Mouse (Mus musculus) layer of hippocampus, adult 18-20 months (tissue): ENCODE measurements around the gene Akap1. TPM values are rescaled to one million over a fixed set of nuclear protein-coding genes. Genes with fewer than 3 reads are reported as not detected.

Source experiments
- DNase-seq, 2 experiments: peaks; one replicate each; pipeline ENCODE4 v3.0.0; 2022; ENCODE audit warnings: low spot score in 2 of 2
- total RNA-seq, 2 experiments: library from RNA; stranded (reverse); gene quantifications; 2 replicates each; pipeline ENCODE4 v1.2.3; 2021

Gene Akap1
- total RNA-seq, 2 experiments from 2014 or later: 40.9 to 42.9 TPM

GRCm38 (mm10) chr11:88884376-88885065 is 20.1 kb upstream of the Akap1 start:
- DNase-seq: no peak

- no peak for DNase-seq
These were observed 13.6 kb upstream of the Akap1 start for GRCm38 (mm10) chr11:88878011-88878410.

GRCm38 (mm10) chr11:88873667-88874030 is 9.3 kb upstream of the Akap1 start:
- peak in 1 of 2 experiments; percentile 31 for DNase-seq

- no peak for DNase-seq
These were observed 8.8 kb upstream of the Akap1 start for GRCm38 (mm10) chr11:88873027-88873666.

- DNase-seq: no peak
These were observed 5.1 kb upstream of the Akap1 start for GRCm38 (mm10) chr11:88869443-88869842.

GRCm38 (mm10) chr11:88863904-88864457 is 405 bp downstream of the Akap1 start:
- no peak for DNase-seq

- no peak for DNase-seq
These were observed 1.1 kb downstream of the Akap1 start for GRCm38 (mm10) chr11:88863071-88863903.

GRCm38 (mm10) chr11:88862355-88862754 is 2.0 kb downstream of the Akap1 start:
- no peak for DNase-seq

GRCm38 (mm10) chr11:88861060-88861459 is 3.3 kb downstream of the Akap1 start:
- no peak for DNase-seq

GRCm38 (mm10) chr11:88860641-88861040 is 3.7 kb downstream of the Akap1 start:
- DNase-seq: no peak

- DNase-seq: no peak
These were observed 6.9 kb downstream of the Akap1 start for GRCm38 (mm10) chr11:88857311-88858005.

GRCm38 (mm10) chr11:88856383-88856782 is 8.0 kb downstream of the Akap1 start:
- DNase-seq: no peak

GRCm38 (mm10) chr11:88855795-88856194 is 8.6 kb downstream of the Akap1 start:
- no peak for DNase-seq

GRCm38 (mm10) chr11:88853588-88853987 is 10.8 kb downstream of the Akap1 start:
- no peak for DNase-seq

GRCm38 (mm10) chr11:88852806-88853205 is 11.6 kb downstream of the Akap1 start:
- DNase-seq: no peak

GRCm38 (mm10) chr11:88851049-88851825 is 13.1 kb downstream of the Akap1 start:
- no peak for DNase-seq

GRCm38 (mm10) chr11:88849732-88850131 is 14.7 kb downstream of the Akap1 start:
- no peak for DNase-seq

- peak in 1 of 2 experiments; percentile 26 for DNase-seq
These were observed 15.1 kb downstream of the Akap1 start for GRCm38 (mm10) chr11:88849284-88849683.

- DNase-seq: peak in 1 of 2 experiments; percentile 50
These were observed 15.8 kb downstream of the Akap1 start for GRCm38 (mm10) chr11:88848590-88848989.

- DNase-seq: no peak
These were observed 16.9 kb downstream of the Akap1 start for GRCm38 (mm10) chr11:88847281-88848006.
